Mouse (Mus musculus): ENCODE measurements at regions not wholly inside any gene's neighbourhood (a gene's known extent, or its start where the extent isn't known, plus 50 kb on each side); places are given as distances from the start of the nearest gene placed in this dataset.

- TF ChIP-seq HCFC1 (IDR thresholded peaks at IDR 0.05; ENCODE audit: borderline replicate concordance, insufficient read depth, low read length), result no peak
- no peak for TF ChIP-seq ZNF384 (IDR thresholded peaks at IDR 0.05; ENCODE audit: low read depth, low read length)
- TF ChIP-seq ZC3H11A (IDR thresholded peaks at IDR 0.05; ENCODE audit: borderline replicate concordance, low read depth, low read length), result no peak
- TF ChIP-seq CHD2 (IDR thresholded peaks at IDR 0.05; ENCODE audit: low read depth, low read length), result no peak
- no peak for TF ChIP-seq MAFK (IDR thresholded peaks at IDR 0.05; ENCODE audit: insufficient read depth, low read depth, low read length)
Measured at GRCm38 (mm10) chr5:5838767-5839166, 89.6 kb upstream of the Steap1 start.

Data from ES-E14 (cell line).